Mouse (Mus musculus) heart, embryonic 14.5 days (tissue): ENCODE measurements around the gene E2f8. TPM values are rescaled to one million over a fixed set of nuclear protein-coding genes. Genes with fewer than 3 reads are reported as not detected.

Experiments used
- ATAC-seq: fragments of 200-750 bp; cut with Nextera tagmentation; 2 replicates; pipeline ENCODE4 v1.8.0; 2017; ENCODE audit warnings: low read depth, moderate TSS enrichment; ENCODE audit not compliant: insufficient number of reproducible peaks, insufficient read depth, low FRiP score
- H3K27ac ChIP-seq, 2 experiments: fragments of 200-500 bp in 1 of 2; fragments of 300-500 bp in 1 of 2; sonication (generic) in 1 of 2; replicated peaks in 1 of 2; 2 replicates each; pipeline ENCODE4 v1.5.1; 2012 to 2014; ENCODE audit warnings: low read depth in 2 of 2, low read length in 2 of 2, control low read depth in 1 of 2, mild to moderate bottlenecking in 1 of 2, mixed read lengths in 1 of 2; ENCODE audit not compliant: control insufficient read depth in 1 of 2, insufficient read depth in 1 of 2
- H3K27me3 ChIP-seq: fragments of 300-500 bp; sonication (generic); 2 replicates; pipeline ENCODE4 v1.6.1; 2014; ENCODE audit warnings: mild to moderate bottlenecking, low read length, control low read depth; ENCODE audit not compliant: control insufficient read depth, insufficient read depth
- H3K36me3 ChIP-seq: fragments of 300-500 bp; sonication (generic); 2 replicates; pipeline ENCODE4 v1.6.1; 2014; ENCODE audit warnings: mild to moderate bottlenecking, control low read depth, low read length, mixed read lengths; ENCODE audit not compliant: control insufficient read depth, insufficient read depth
- H3K4me1 ChIP-seq, 2 experiments: fragments of 200-500 bp in 1 of 2; fragments of 300-500 bp in 1 of 2; sonication (generic) in 1 of 2; 2 replicates each; pipeline ENCODE4 v1.6.1; 2012 to 2014; ENCODE audit warnings: low read length in 2 of 2, control low read depth in 1 of 2, mixed read lengths in 1 of 2; ENCODE audit not compliant: control insufficient read depth in 2 of 2, insufficient read depth in 2 of 2
- H3K4me2 ChIP-seq: fragments of 300-500 bp; sonication (generic); 2 replicates; pipeline ENCODE4 v1.6.1; 2014; ENCODE audit warnings: mild to moderate bottlenecking, low read length
- H3K4me3 ChIP-seq, 2 experiments: fragments of 200-500 bp in 1 of 2; fragments of 300-500 bp in 1 of 2; sonication (generic) in 1 of 2; 2 replicates each; pipeline ENCODE4 v1.5.1; 2012 to 2014; ENCODE audit warnings: low read length in 2 of 2, mild to moderate bottlenecking in 2 of 2, control low read depth in 1 of 2, low read depth in 1 of 2, moderate library complexity in 1 of 2; ENCODE audit not compliant: control insufficient read depth in 1 of 2, insufficient read depth in 1 of 2
- H3K9ac ChIP-seq: fragments of 300-500 bp; sonication (generic); 2 replicates; pipeline ENCODE4 v1.6.1; 2014; ENCODE audit warnings: mild to moderate bottlenecking, low read length
- H3K9me3 ChIP-seq: fragments of 300-500 bp; sonication (generic); 2 replicates; pipeline ENCODE4 v1.6.1; 2016; ENCODE audit warnings: low read length, control low read depth; ENCODE audit not compliant: control insufficient read depth
- WGBS: fragments of 180-500 bp; shearing (Covaris S2); extraction: QIAGEN DNeasy Blood & Tissue Kit; methylation state at CpG from one replicate; pipeline ENCODE4 v1.1.7; 2014; 5-methylcytosine and 5-hydroxymethylcytosine counted together
- polyA plus RNA-seq: library from polyadenylated mRNA; unstranded; fragments of >200 nt; fragmentation: Nextera tagmentation; extraction: Ambion mirVana; gene quantifications from 2 replicates; pipeline ENCODE4 v1.2.1, GENCODE M21; 2014

Gene E2f8
- polyA plus RNA-seq, 1 experiment from 2014 or later, result 16.9 TPM

GRCm38 (mm10) chr7:48853496-48853895, 27.9 kb downstream of the E2f8 start:
- H3K27ac ChIP-seq, result peak overlapping the region; percentile 93 to 97
- H3K4me3 ChIP-seq, result no peak overlapping the region
- H3K9me3 ChIP-seq, result no peaks in the 10 kb centered on the region
- no peak overlapping the region for H3K9ac ChIP-seq
- peaks cover 9 to 43% of the 10 kb centered on the region in 2 experiments for H3K4me1 ChIP-seq
- 22% methylated on average over 13 of the region's 13 CpGs for WGBS
- H3K4me2 ChIP-seq, result peak overlapping the region; percentile 34; the same call in 1 of the 2 replicates
- H3K27me3 ChIP-seq, result no peaks in the 10 kb centered on the region
- no peaks in the 10 kb centered on the region for H3K36me3 ChIP-seq
- ATAC-seq, result peak; percentile 69

GRCm38 (mm10) chr7:48851529-48852104, 29.8 kb downstream of the E2f8 start:
- H3K9ac ChIP-seq, result no peak overlapping the region
- peaks cover 9 to 43% of the 10 kb centered on the region in 2 experiments for H3K4me1 ChIP-seq
- no peak overlapping the region for H3K4me3 ChIP-seq
- no peaks in the 10 kb centered on the region for H3K9me3 ChIP-seq
- ATAC-seq, result no peak
- no peak overlapping the region for H3K4me2 ChIP-seq
- H3K36me3 ChIP-seq, result no peaks in the 10 kb centered on the region
- 0 out of 4 replicates have a peak overlapping the region, but pooled peaks of 1 of the 2 experiments have one; percentile 6 for H3K27ac ChIP-seq
- WGBS, result 77% methylated on average over 6 of the region's 6 CpGs
- H3K27me3 ChIP-seq, result no peaks in the 10 kb centered on the region

- Histone ChIP-seq H3K27me3 (no peaks in the 10 kb centered on the region), H3K4me1 (peaks cover 5 to 37% of the 10 kb centered on the region in 2 experiments; a peak in 3 of 4 replicates), H3K27ac (peak within 1 kb of the TSS; percentile 94 to 98), H3K9me3 (no peaks in the 10 kb centered on the region), H3K9ac (peak within 1 kb of the TSS; percentile 93), H3K4me2 (peak within 1 kb of the TSS; percentile 70), H3K4me3 (peak within 1 kb of the TSS; percentile 51 to 56), H3K36me3 (peaks cover 13% of the 10 kb centered on the region)
- whole genome bisulfite sequencing, result 19% methylated on average over 11 of the region's 11 CpGs
- peak; percentile 82 for ATAC-seq
Observed at GRCm38 (mm10) chr7:48847820-48848650, 33.4 kb downstream of the E2f8 start, which contains the start of gene Csrp3. Gene Csrp3, minus strand, starts transcription at chr7:48848033.

GRCm38 (mm10) chr7:48846755-48847154, 34.6 kb downstream of the E2f8 start:
- Histone ChIP-seq H3K27me3 (no peaks in the 10 kb centered on the region), H3K9ac (peak overlapping the region; percentile 93), H3K4me1 (peaks cover 6 to 46% of the 10 kb centered on the region in 2 experiments), H3K4me3 (peak overlapping the region; percentile 51 to 56), H3K9me3 (no peaks in the 10 kb centered on the region), H3K27ac (peak overlapping the region; percentile 94 to 98), H3K4me2 (peak overlapping the region; percentile 70), H3K36me3 (peaks cover 22% of the 10 kb centered on the region)
- ATAC-seq, result peak; percentile 55; the same call in 1 of the 2 replicates
- 23% methylated on average over 6 of the region's 6 CpGs for WGBS

GRCm38 (mm10) chr7:48845213-48845973, 36.0 kb downstream of the E2f8 start:
- H3K4me3 ChIP-seq, result peak overlapping the region; percentile 51 to 56
- H3K27me3 ChIP-seq, result no peaks in the 10 kb centered on the region
- H3K9ac ChIP-seq, result peak overlapping the region; percentile 93
- peaks cover 7 to 41% of the 10 kb centered on the region in 2 experiments for H3K4me1 ChIP-seq
- peak overlapping the region; percentile 94 to 98 for H3K27ac ChIP-seq
- peak overlapping the region; percentile 70 for H3K4me2 ChIP-seq
- H3K9me3 ChIP-seq, result no peaks in the 10 kb centered on the region
- no peak for ATAC-seq
- WGBS, result 36% methylated on average over 12 of the region's 12 CpGs
- H3K36me3 ChIP-seq, result peaks cover 23% of the 10 kb centered on the region

GRCm38 (mm10) chr7:48843541-48843940, 37.9 kb downstream of the E2f8 start:
- H3K4me2 ChIP-seq, result peak overlapping the region; percentile 70
- 78% methylated on average over 5 of the region's 5 CpGs for WGBS
- H3K36me3 ChIP-seq, result peaks cover 39% of the 10 kb centered on the region
- peak overlapping the region in 1 of 2 experiments; percentile 51; a peak in 1 of 4 replicates for H3K4me3 ChIP-seq
- H3K4me1 ChIP-seq, result peaks cover 17 to 53% of the 10 kb centered on the region in 2 experiments
- H3K9ac ChIP-seq, result peak overlapping the region; percentile 93
- H3K27me3 ChIP-seq, result no peaks in the 10 kb centered on the region
- H3K27ac ChIP-seq, result peak overlapping the region; percentile 17 to 98; a peak in 2 of 4 replicates
- ATAC-seq, result no peak
- H3K9me3 ChIP-seq, result no peaks in the 10 kb centered on the region

- H3K9me3 ChIP-seq, result no peaks in the 10 kb centered on the region
- H3K36me3 ChIP-seq, result peaks cover 50% of the 10 kb centered on the region
- peaks cover 20 to 62% of the 10 kb centered on the region in 2 experiments for H3K4me1 ChIP-seq
- peak overlapping the region; percentile 70 for H3K4me2 ChIP-seq
- 0 out of 4 replicates have a peak overlapping the region, but pooled peaks of 1 of the 2 experiments have one; percentile 51 for H3K4me3 ChIP-seq
- no peak for ATAC-seq
- H3K9ac ChIP-seq, result peak overlapping the region; percentile 42; the same call in 1 of the 2 replicates
- WGBS, result 19% methylated on average over 3 of the region's 3 CpGs
- no peaks in the 10 kb centered on the region for H3K27me3 ChIP-seq
- peak overlapping the region; percentile 0 to 98; a peak in 3 of 4 replicates for H3K27ac ChIP-seq
Observed at GRCm38 (mm10) chr7:48842353-48842752, 39.0 kb downstream of the E2f8 start.
